Mouse (Mus musculus): ENCODE results near the gene Iqsec3. TPM values are rescaled to one million over a fixed set of nuclear protein-coding genes. Genes with fewer than 3 reads are reported as not detected.

Iqsec3 gene
- polyA plus RNA-seq, 1 experiment, result 0.23 TPM

- TF ChIP-seq POLR2A (IDR thresholded peaks at IDR 0.05; ENCODE audit: low read depth, low read length) (no peak), CTCF (IDR thresholded peaks at IDR 0.05; ENCODE audit: extremely low read depth, insufficient read length, insufficient replicate concordance, low read depth, low read length) (no peak)
Observed at GRCm38 (mm10) chr6:121407571-121408011, 65.9 kb downstream of the Iqsec3 start.

GRCm38 (mm10) chr6:121405311-121405710 is 68.2 kb downstream of the Iqsec3 start:
- Histone ChIP-seq H3K27ac (ENCODE audit: insufficient read depth, low read depth, low read length) (no peak overlapping the region), H3K27me3 (ENCODE audit: control insufficient read depth, insufficient read depth, low read length) (no peaks in the 10 kb centered on the region), H3K36me3 (ENCODE audit: control insufficient read depth, insufficient read depth, low read length) (no peaks in the 10 kb centered on the region), H3K4me3 (ENCODE audit: low read depth, low read length) (no peak overlapping the region), H3K4me1 (ENCODE audit: control insufficient read depth, insufficient read depth, insufficient read length, low read length) (no peaks in the 10 kb centered on the region)
- TF ChIP-seq POLR2A (IDR thresholded peaks at IDR 0.05; ENCODE audit: low read depth, low read length) (no peak), CTCF (IDR thresholded peaks at IDR 0.05; ENCODE audit: extremely low read depth, insufficient read length, insufficient replicate concordance, low read depth, low read length) (no peak)
- WGBS, result 94% methylated on average over 8 of the region's 8 CpGs

More at GRCm38 (mm10) chr6:121407571-121408011, 65.9 kb downstream of the Iqsec3 start:
- Histone ChIP-seq H3K27me3 (ENCODE audit: control insufficient read depth, insufficient read depth, low read length) (peaks cover 5% of the 10 kb centered on the region; the same call in 1 of the 2 replicates), H3K36me3 (ENCODE audit: control insufficient read depth, insufficient read depth, low read length) (no peaks in the 10 kb centered on the region), H3K4me1 (ENCODE audit: control insufficient read depth, insufficient read depth, insufficient read length, low read length) (no peaks in the 10 kb centered on the region), H3K4me3 (ENCODE audit: low read depth, low read length) (no peak overlapping the region), H3K27ac (ENCODE audit: insufficient read depth, low read depth, low read length) (no peak overlapping the region)
- WGBS, result 46% methylated on average over 5 of the region's 5 CpGs

- no peak overlapping the region for H3K27ac ChIP-seq (ENCODE audit: insufficient read depth, low read depth, low read length)
- H3K36me3 ChIP-seq (ENCODE audit: control insufficient read depth, insufficient read depth, low read length), result no peaks in the 10 kb centered on the region
- no peaks in the 10 kb centered on the region for H3K4me1 ChIP-seq (ENCODE audit: control insufficient read depth, insufficient read depth, insufficient read length, low read length)
- TF ChIP-seq POLR2A (IDR thresholded peaks at IDR 0.05; ENCODE audit: low read depth, low read length), result no peak
- no peak for TF ChIP-seq CTCF (IDR thresholded peaks at IDR 0.05; ENCODE audit: extremely low read depth, insufficient read length, insufficient replicate concordance, low read depth, low read length)
- H3K27me3 ChIP-seq (ENCODE audit: control insufficient read depth, insufficient read depth, low read length), result no peaks in the 10 kb centered on the region
- 90% methylated on average over 8 of the region's 8 CpGs for WGBS
- H3K4me3 ChIP-seq (ENCODE audit: low read depth, low read length), result no peak overlapping the region
Observed at GRCm38 (mm10) chr6:121402661-121403244, 70.7 kb downstream of the Iqsec3 start.

- Histone ChIP-seq H3K4me3 (ENCODE audit: low read depth, low read length) (no peak overlapping the region), H3K4me1 (ENCODE audit: control insufficient read depth, insufficient read depth, insufficient read length, low read length) (no peaks in the 10 kb centered on the region), H3K36me3 (ENCODE audit: control insufficient read depth, insufficient read depth, low read length) (no peaks in the 10 kb centered on the region), H3K27me3 (ENCODE audit: control insufficient read depth, insufficient read depth, low read length) (no peaks in the 10 kb centered on the region), H3K27ac (ENCODE audit: insufficient read depth, low read depth, low read length) (no peak overlapping the region)
- TF ChIP-seq CTCF (IDR thresholded peaks at IDR 0.05; ENCODE audit: extremely low read depth, insufficient read length, insufficient replicate concordance, low read depth, low read length) (no peak), POLR2A (IDR thresholded peaks at IDR 0.05; ENCODE audit: low read depth, low read length) (no peak)
- 81% methylated on average over 14 of the region's 14 CpGs for WGBS
Observed at GRCm38 (mm10) chr6:121401826-121402660, 71.4 kb downstream of the Iqsec3 start.

DNA sequence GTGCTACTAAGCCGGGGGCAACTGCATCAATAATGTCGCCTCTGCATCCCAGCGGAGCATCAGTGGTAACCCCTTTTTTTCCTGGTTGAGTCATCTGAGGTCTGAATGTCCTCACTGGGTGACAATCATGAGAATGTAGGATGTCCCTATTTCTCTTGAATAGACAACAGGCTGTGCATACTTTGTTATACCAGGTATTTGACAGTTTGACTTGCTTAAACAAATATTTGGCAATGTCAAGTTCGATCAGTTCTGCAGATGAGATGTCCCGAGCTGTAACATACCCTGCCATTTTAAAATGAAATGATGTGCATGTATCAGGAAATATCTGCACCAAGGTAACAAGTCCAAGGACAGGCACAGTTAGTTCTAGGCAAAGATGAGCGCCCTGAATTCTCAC is 72.3 kb downstream of the Iqsec3 start:
- TF ChIP-seq POLR2A (IDR thresholded peaks at IDR 0.05; ENCODE audit: low read depth, low read length) (no peak), CTCF (IDR thresholded peaks at IDR 0.05; ENCODE audit: extremely low read depth, insufficient read length, insufficient replicate concordance, low read depth, low read length) (no peak)
- 72% methylated on average over 6 of the region's 6 CpGs for WGBS
- Histone ChIP-seq H3K27ac (ENCODE audit: insufficient read depth, low read depth, low read length) (no peak overlapping the region), H3K27me3 (ENCODE audit: control insufficient read depth, insufficient read depth, low read length) (no peaks in the 10 kb centered on the region), H3K4me3 (ENCODE audit: low read depth, low read length) (no peak overlapping the region), H3K36me3 (ENCODE audit: control insufficient read depth, insufficient read depth, low read length) (no peaks in the 10 kb centered on the region), H3K4me1 (ENCODE audit: control insufficient read depth, insufficient read depth, insufficient read length, low read length) (no peaks in the 10 kb centered on the region)

DNA sequence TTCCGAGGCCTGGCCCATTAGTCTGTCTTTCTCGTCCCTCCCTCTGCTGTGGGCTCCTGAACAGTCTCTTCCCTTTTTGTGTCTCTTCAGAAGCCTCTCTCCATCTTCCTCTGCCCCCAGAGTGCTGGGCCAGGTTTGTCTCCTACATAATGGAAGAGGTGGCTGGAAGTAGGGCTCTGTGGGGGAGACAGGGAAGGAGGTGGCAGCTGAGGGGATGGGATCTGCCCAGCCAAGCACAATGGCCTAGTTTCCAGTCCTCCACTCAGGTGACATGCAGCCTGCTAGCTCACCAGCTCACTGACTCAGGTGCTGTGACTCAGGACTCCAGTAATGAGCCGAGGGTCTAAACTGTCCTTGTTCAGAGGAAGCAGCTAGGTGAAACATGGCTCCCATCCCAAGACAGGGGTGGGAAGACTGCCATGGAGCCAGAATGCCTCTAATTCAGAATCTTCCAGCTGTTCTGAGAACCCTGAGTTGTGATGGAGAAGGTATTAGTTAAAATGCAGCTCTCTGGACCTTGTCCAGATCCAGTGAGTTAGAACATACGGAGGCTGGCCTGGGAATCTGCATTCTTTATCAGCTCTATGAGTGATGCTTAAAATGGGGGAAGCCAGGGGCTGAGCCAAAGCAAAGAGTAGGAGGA is 80.7 kb downstream of the Iqsec3 start:
- H3K4me3 ChIP-seq (ENCODE audit: low read depth, low read length), result no peak overlapping the region
- TF ChIP-seq CTCF (IDR thresholded peaks at IDR 0.05; ENCODE audit: extremely low read depth, insufficient read length, insufficient replicate concordance, low read depth, low read length) (no peak), POLR2A (IDR thresholded peaks at IDR 0.05; ENCODE audit: low read depth, low read length) (no peak)
- H3K27me3 ChIP-seq (ENCODE audit: control insufficient read depth, insufficient read depth, low read length), result no peaks in the 10 kb centered on the region
- no peak overlapping the region for H3K27ac ChIP-seq (ENCODE audit: insufficient read depth, low read depth, low read length)
- WGBS, result 85% methylated on average over 4 of the region's 4 CpGs
- no peaks in the 10 kb centered on the region for H3K36me3 ChIP-seq (ENCODE audit: control insufficient read depth, insufficient read depth, low read length)
- no peaks in the 10 kb centered on the region for H3K4me1 ChIP-seq (ENCODE audit: control insufficient read depth, insufficient read depth, insufficient read length, low read length)

- TF ChIP-seq POLR2A (IDR thresholded peaks at IDR 0.05; ENCODE audit: low read depth, low read length) (no peak), CTCF (IDR thresholded peaks at IDR 0.05; ENCODE audit: extremely low read depth, insufficient read length, insufficient replicate concordance, low read depth, low read length) (no peak)
- Histone ChIP-seq H3K4me1 (ENCODE audit: control insufficient read depth, insufficient read depth, insufficient read length, low read length) (no peaks in the 10 kb centered on the region), H3K27ac (ENCODE audit: insufficient read depth, low read depth, low read length) (no peak overlapping the region), H3K4me3 (ENCODE audit: low read depth, low read length) (no peak overlapping the region), H3K27me3 (ENCODE audit: control insufficient read depth, insufficient read depth, low read length) (no peaks in the 10 kb centered on the region), H3K36me3 (ENCODE audit: control insufficient read depth, insufficient read depth, low read length) (no peaks in the 10 kb centered on the region)
- WGBS, result 83% methylated on average over 3 of the region's 3 CpGs
Observed at GRCm38 (mm10) chr6:121385397-121385796, 88.1 kb downstream of the Iqsec3 start.

Data from small intestine, adult 2 months (tissue).